Mouse (Mus musculus) megakaryocyte, embryonic 14.5 days (primary cell): ENCODE measurements around the gene Enox1. TPM values are rescaled to one million over a fixed set of nuclear protein-coding genes. Genes with fewer than 3 reads are reported as not detected.

Experiments used
- H3K27me3 ChIP-seq: replicated peaks from 2 replicates; pipeline ENCODE3; 2012; ENCODE audit warnings: inconsistent platforms
- H3K36me3 ChIP-seq: replicated peaks from 2 replicates; pipeline ENCODE3; 2012; ENCODE audit warnings: low read length, inconsistent platforms, mixed read lengths
- H3K4me1 ChIP-seq: 2 replicates; pipeline ENCODE4 v1.6.1; 2012; ENCODE audit warnings: inconsistent platforms
- H3K4me3 ChIP-seq: replicated peaks from 2 replicates; pipeline ENCODE3; 2012; ENCODE audit warnings: moderate library complexity, mild to moderate bottlenecking, inconsistent platforms
- H3K9me3 ChIP-seq: 2 replicates; pipeline ENCODE4 v1.6.1; 2012; ENCODE audit warnings: inconsistent platforms
- FLI1 ChIP-seq: IDR thresholded peaks from 2 replicates; pipeline ENCODE4 v1.6.1; 2012; ENCODE audit warnings: low read length, inconsistent platforms, mixed read lengths
- GATA1 ChIP-seq: IDR thresholded peaks from 3 replicates; pipeline ENCODE4 v1.6.1; 2012; ENCODE audit warnings: mixed read lengths, low read length, inconsistent platforms, borderline replicate concordance
- polyA plus RNA-seq: library from polyadenylated mRNA; stranded (reverse); fragments of >175 nt; gene quantifications from 2 replicates; pipeline ENCODE4 v1.2.3, GENCODE M21; 2012; ENCODE audit warnings: low replicate concordance; ENCODE audit not compliant: insufficient read depth

Gene Enox1
- polyA plus RNA-seq, 1 experiment = 0.13 TPM

GRCm38 (mm10) chr14:77705006-77705405, 548.4 kb downstream of the Enox1 start:
- H3K27me3 ChIP-seq = peaks cover 2% of the 10 kb centered on the region
- H3K36me3 ChIP-seq = no peaks in the 10 kb centered on the region
- peaks cover 3% of the 10 kb centered on the region; the same call in 1 of the 2 replicates for H3K9me3 ChIP-seq
- no peaks in the 10 kb centered on the region for H3K4me1 ChIP-seq
- TF ChIP-seq FLI1 (no peak), GATA1 (no peak)
- H3K4me3 ChIP-seq = no peak overlapping the region

GRCm38 (mm10) chr14:77706511-77707246, 550.1 kb downstream of the Enox1 start:
- TF ChIP-seq FLI1 (no peak), GATA1 (no peak)
- Histone ChIP-seq H3K4me1 (no peaks in the 10 kb centered on the region), H3K36me3 (no peaks in the 10 kb centered on the region), H3K4me3 (no peak overlapping the region), H3K9me3 (peaks cover 8% of the 10 kb centered on the region), H3K27me3 (peaks cover 2% of the 10 kb centered on the region)

- peaks cover 8% of the 10 kb centered on the region for H3K9me3 ChIP-seq
- TF ChIP-seq FLI1 (no peak), GATA1 (no peak)
- no peaks in the 10 kb centered on the region for H3K36me3 ChIP-seq
- H3K4me3 ChIP-seq = no peak overlapping the region
- H3K27me3 ChIP-seq = peaks cover 4% of the 10 kb centered on the region
- H3K4me1 ChIP-seq = no peaks in the 10 kb centered on the region
Measured at GRCm38 (mm10) chr14:77707279-77707678, 550.7 kb downstream of the Enox1 start.

- Histone ChIP-seq H3K4me1 (no peaks in the 10 kb centered on the region), H3K36me3 (no peaks in the 10 kb centered on the region), H3K4me3 (no peak overlapping the region), H3K9me3 (peaks cover 8% of the 10 kb centered on the region), H3K27me3 (peaks cover 4% of the 10 kb centered on the region)
- TF ChIP-seq FLI1 = no peak
- no peak for TF ChIP-seq GATA1
Measured at GRCm38 (mm10) chr14:77708354-77709150, 552.0 kb downstream of the Enox1 start.

GRCm38 (mm10) chr14:77714931-77715535, 558.5 kb downstream of the Enox1 start:
- peaks cover 14% of the 10 kb centered on the region for H3K9me3 ChIP-seq
- TF ChIP-seq FLI1 (no peak), GATA1 (no peak)

GRCm38 (mm10) chr14:77716981-77717380, 560.4 kb downstream of the Enox1 start:
- Histone ChIP-seq H3K4me3 (no peak overlapping the region), H3K36me3 (no peaks in the 10 kb centered on the region), H3K9me3 (peaks cover 9% of the 10 kb centered on the region), H3K27me3 (peaks cover 11% of the 10 kb centered on the region), H3K4me1 (no peaks in the 10 kb centered on the region)
- no peak for TF ChIP-seq FLI1
- TF ChIP-seq GATA1 = no peak

More at GRCm38 (mm10) chr14:77714931-77715535, 558.5 kb downstream of the Enox1 start:
- no peaks in the 10 kb centered on the region for H3K4me1 ChIP-seq
- no peaks in the 10 kb centered on the region for H3K36me3 ChIP-seq
- H3K27me3 ChIP-seq = peaks cover 9% of the 10 kb centered on the region
- no peak overlapping the region for H3K4me3 ChIP-seq

- TF ChIP-seq FLI1 = no peak
- no peak for TF ChIP-seq GATA1
- Histone ChIP-seq H3K4me3 (no peak overlapping the region), H3K27me3 (peaks cover 9% of the 10 kb centered on the region), H3K36me3 (no peaks in the 10 kb centered on the region), H3K4me1 (no peaks in the 10 kb centered on the region), H3K9me3 (peaks cover 9% of the 10 kb centered on the region)
Measured at GRCm38 (mm10) chr14:77718814-77719213, 562.3 kb downstream of the Enox1 start.

- peaks cover 7% of the 10 kb centered on the region for H3K27me3 ChIP-seq
- TF ChIP-seq FLI1 (no peak), GATA1 (no peak)
Measured at GRCm38 (mm10) chr14:77738056-77738455, 581.5 kb downstream of the Enox1 start.

GRCm38 (mm10) chr14:77738751-77739365, 582.3 kb downstream of the Enox1 start:
- Histone ChIP-seq H3K27me3 (peaks cover 7% of the 10 kb centered on the region), H3K9me3 (peaks cover 4% of the 10 kb centered on the region; the same call in 1 of the 2 replicates), H3K4me1 (no peaks in the 10 kb centered on the region), H3K4me3 (no peak overlapping the region), H3K36me3 (no peaks in the 10 kb centered on the region)
- no peak for TF ChIP-seq GATA1
- TF ChIP-seq FLI1 = no peak

More at GRCm38 (mm10) chr14:77738056-77738455, 581.5 kb downstream of the Enox1 start:
- no peaks in the 10 kb centered on the region for H3K4me1 ChIP-seq
- no peak overlapping the region for H3K4me3 ChIP-seq
- no peaks in the 10 kb centered on the region for H3K9me3 ChIP-seq
- no peaks in the 10 kb centered on the region for H3K36me3 ChIP-seq
